Mouse (Mus musculus): Measurements from ENCODE around the gene A830031A19Rik.
A peak's percentile ranks its signal among the peaks of the same experiment; 100 is the strongest.

Gene A830031A19Rik

DNA sequence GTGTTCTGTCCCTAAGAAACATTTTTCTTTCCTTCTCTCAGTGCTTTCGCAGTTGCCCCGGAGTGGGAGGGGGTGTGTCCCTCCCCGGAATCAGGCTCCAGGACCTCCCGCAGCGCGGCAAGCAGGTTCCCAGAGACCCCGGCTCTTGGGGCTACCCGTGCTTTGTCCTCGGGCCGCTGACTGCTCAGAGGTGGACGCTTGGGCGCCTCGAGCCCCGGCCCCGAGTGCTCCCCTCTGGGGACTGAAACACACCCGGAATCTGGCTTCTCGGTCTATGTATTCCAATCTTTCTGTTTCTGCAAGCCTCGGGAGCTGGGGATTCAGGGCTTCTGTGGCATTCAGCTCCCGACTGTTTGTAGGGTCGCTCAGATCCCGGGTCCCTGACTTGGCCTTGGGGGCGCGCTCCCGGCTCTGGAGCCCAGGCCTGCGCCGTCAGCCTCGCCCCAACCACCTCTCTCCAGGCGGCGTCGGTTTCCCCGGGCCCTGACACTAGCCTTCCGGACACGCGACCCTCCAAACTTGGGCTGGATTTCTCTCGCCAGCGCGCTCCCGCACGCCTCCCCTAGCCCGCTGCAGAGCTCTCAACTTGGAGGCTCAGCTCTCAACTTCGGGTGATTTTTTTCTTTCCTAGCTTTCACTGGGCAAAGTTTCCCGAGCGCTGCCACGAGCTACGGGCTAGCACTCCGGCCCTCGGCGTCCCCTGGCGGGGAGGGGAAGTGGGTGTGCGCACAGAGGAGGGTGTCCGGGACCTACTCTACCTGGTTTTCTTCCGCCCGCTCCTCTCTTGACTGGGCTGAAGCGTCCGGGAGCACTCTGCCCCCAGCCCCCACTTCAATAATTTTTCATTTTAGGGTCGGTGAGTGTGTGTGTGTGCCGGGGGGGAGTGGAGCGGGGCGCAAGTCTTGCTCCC is 2.2 kb upstream of the A830031A19Rik start:
- DNase-seq (ENCODE audit: low spot score in 2 of 2): peak; percentile 25 to 33

DNA sequence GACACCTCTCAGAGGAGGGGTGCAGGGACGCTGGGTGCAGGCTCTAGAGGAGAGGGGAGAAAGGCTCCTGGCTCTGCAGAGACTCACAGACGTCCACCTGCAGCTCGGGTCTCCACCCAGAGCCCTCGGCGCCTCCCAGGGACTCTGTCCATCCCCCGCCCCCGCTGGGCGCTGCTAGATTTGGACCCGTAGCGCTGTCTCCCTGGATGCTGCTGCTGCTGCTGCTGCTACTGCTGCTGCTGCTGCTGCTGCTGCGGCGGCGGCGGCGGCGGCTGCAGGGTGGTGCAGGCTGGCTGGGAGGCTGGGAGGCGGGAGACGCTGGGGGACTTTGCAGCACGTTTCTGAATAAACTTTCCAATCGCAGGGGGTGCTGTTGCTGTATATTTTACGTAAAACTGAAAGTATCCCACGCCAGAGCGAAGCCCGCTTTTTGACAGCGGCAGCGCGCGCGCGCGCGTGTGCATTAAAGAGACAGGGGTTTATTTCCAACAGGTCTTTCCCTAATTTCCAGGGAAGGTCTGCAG is 1.3 kb upstream of the A830031A19Rik start:
- peak; percentile 64 to 75 for DNase-seq (ENCODE audit: low spot score in 2 of 2)

DNA sequence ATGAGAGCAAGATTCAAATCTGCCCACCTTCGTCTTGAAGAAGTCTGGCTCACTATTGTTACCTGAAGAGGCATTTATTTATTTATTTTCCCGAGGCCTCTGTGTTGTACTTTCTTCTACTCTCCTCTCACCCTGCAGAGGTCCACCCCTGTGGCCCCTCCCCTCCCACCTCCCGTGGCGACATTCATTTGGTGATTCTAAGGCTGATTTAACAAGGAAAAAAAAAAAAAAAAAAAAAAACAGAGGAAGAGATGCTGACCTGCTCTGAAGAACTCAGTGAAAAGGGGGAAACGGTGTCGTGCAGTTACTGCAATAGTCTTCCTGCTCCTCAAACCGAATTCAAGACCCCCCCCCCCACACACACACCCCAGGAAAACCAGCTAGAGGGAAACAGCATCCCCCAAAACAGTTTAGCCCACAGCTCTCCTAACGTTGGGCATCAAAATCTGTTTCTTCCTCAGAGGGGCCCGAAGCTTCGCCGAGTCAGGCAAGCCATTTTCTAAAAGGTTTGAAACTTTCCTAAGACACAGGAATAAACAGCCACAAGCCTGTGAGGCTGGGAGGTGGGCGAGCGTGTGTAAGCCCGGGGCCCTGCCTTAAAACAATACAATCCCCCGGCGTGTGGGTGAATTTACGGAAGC is 752 bp upstream of the A830031A19Rik start:
- DNase-seq (ENCODE audit: low spot score in 2 of 2): no peak

DNA sequence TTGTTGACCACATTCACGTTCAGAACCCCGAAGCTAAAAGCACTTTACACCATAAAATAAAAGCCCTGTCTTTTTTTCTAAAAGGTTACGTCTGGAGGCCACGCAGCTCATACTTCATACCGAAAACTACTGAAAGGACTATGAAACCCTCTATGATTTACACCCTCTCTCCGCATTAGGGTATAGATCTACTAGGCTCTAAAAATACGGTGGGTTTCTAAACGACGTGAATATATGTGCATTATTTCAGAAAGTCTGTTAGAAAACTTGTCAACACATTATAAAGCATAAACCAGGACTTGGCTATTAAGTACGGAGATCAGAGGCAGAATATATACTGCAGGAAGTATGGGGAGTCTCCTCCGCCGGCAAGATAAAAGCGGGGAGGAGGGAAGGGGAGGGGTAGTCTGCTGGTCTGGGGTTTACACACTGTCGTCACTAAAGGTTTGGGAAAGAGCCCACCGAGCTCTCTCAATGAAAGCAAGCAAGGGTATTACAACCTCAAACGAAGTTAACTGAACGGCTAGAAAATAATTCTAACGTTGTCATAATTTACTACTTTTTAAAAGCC is 748 bp downstream of the A830031A19Rik start:
- DNase-seq (ENCODE audit: low spot score in 2 of 2): peak; percentile 20 to 25

DNA sequence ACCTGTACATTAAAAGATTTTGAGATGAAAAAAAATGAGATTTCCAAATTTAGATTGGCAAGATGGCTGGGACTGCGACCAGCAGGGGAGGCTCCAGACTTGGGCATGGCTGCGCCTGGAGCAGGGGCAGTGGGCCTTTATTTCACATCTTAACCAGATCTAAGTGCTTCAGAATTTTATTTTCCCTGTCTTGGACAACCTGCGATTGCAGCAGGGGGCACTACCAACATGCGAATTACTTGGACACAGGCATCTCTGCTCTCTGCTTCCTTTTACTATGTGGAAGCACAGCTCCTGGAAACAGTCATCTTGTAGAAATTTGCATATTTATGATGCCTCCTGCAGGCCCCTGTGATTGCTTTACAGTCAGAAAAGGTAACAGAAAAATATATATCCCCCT is 9.5 kb downstream of the A830031A19Rik start:
- DNase-seq (ENCODE audit: low spot score in 2 of 2): no peak

DNA sequence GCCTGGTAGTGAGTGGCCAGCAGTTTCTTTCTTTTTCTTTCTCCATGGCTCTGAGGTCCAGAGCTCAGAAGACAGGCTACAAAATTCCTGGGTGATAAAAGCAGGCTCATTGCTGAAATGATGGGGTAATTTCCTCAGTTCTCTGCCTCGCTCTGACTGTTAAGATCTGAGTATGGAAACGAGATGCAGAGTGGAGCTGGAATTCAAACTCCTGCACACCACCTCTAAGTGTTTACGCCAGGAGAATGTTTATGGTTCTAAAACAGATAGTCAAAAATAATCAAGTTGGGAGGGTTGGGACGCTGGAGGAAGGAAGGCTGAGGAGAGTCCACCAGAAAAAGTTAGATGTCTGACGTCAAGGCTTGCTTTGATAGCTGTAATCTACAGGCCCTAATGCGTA is 10.6 kb downstream of the A830031A19Rik start:
- DNase-seq (ENCODE audit: low spot score in 2 of 2): no peak

DNA sequence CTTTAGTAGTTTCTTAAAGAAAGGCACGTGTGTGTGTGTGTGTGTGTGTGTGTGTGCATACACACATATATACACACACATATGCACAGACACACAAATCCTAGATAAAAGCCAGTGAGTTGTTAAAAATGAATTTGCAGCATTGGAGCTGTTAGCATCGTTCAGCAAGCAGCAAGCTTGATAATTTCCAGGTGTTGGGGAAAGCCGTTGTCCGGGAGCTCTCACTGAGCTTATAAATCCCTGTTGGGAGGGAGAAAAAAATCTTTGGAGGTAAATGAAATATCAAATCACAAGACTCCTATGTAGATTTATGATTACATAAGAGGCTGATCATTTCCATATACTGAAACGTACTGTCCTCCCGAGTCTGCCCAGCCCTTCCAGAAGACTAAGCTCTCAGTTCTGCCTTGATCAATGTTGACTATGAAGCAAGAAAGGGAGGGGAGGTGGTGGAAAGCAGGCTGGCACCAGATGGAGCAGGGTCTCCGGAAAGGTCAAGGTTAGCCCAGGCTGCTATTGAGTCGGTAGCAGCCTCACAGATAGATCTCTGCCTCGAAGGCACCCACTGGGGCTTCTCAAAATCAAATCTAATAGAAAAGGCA is 12.3 kb downstream of the A830031A19Rik start:
- no peak for DNase-seq (ENCODE audit: low spot score in 2 of 2)

DNA sequence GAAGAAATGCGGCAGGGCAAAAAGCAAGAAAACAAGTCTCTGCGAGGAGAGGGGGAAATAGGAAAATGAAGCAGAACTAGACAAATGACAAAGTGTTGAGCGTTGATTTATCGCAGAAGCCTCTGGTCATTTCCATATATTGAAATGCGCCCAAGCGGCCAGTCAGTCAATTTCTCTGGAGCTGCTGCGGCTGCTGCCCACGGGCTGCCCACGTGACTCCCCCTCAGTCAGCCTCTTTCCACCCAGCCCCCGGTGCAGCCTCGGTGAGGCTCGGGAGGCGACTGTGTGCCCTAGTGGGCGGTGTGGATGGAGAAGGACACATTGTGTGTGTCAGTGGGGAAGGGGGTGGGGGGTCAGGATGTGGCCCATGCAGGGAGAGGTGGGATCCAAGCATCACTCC is 13.0 kb downstream of the A830031A19Rik start:
- DNase-seq (ENCODE audit: low spot score in 2 of 2): no peak

DNA sequence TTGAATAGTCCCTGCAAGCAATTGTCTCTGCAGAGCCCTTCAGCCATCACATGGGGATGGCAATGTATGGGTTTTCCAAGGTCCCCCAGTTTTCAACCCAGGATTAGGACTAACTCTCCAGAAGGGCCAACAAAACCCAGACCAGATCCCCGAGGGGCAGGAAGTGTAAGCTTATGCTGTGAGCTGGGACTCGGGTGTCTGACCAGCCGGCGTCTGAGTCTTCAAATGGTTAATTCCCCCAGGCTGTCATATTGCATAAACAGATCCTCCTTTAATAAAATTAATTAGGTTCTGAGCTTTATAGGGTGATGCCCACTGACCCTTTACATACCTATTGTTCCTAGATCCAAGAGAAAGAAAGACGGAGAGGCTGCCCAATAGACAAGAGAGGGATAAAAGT is 14.4 kb downstream of the A830031A19Rik start:
- no peak for DNase-seq (ENCODE audit: low spot score in 2 of 2)

DNA sequence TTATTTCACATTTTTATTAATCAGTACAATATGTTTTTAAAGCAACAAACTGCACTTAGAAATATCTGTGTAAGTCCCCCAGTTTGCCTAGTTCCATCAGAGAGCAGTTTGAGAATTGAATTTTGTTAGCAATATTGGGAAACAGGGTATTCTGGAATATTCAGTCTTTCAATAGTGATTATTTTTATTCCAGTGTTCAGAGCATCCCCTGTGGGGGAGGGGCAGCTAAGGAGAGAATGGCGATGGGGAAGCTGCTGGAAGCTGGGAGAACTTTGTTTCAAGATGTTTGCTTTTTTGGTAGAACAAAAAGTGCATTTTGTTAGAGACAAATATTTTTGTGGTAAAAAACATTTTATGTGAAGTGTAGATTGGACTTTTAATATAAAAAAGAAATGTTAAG is 15.7 kb downstream of the A830031A19Rik start:
- DNase-seq (ENCODE audit: low spot score in 2 of 2): no peak

DNA sequence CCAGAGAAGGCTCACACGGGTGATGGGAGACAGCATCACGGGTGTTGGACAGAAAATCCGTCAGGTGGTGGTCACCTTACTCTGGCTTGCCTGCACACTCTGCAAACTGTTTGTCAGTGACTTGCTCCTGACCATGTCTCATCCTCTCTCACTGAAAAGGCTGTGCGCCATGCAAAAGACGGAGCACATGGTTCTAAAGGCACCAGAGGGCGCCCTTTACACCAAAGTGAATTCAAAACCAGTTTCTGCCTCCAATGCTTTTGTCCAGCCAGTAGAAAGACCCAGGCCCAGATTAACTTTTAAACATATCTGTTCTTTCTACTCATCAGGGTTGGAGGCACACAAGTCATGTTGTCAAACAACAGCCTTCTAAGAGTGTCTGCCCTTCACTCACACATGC is 22.0 kb downstream of the A830031A19Rik start:
- DNase-seq (ENCODE audit: low spot score in 2 of 2): no peak

DNA sequence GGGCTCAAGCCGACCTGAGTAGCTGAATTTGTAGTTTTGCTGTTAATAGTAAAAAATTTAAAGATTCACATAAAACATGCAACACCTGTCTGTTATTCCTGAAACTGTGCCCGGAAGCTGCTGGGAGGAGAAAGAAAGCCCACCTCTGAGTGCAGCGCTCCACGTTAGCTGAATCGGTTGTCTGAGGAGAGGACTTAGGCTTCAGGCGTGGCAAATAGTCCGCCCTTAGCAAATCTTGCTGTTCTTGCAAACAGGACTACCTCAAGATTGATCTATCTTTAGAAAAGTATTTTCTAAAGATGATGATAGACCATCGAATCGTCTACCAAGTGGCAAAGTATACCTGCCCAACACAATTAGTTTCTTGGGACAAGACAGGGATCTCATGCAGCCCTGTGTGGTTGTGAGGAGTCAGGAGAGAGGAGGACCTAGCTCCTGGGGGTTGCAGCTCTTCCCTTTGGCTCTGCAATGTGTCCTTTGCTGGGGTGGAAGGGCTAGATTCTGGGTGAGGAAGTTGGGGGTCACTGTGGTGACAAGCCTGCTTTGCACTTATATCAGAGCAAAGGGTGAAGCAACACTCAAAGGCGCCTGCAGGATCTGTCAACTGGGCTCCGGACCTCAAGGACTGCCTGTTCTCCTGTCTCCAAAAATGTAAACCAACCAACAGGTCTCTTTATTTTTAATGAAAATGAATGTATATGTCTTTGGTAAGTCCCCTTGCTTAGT is 24.7 kb downstream of the A830031A19Rik start:
- no peak for DNase-seq (ENCODE audit: low spot score in 2 of 2)

DNA sequence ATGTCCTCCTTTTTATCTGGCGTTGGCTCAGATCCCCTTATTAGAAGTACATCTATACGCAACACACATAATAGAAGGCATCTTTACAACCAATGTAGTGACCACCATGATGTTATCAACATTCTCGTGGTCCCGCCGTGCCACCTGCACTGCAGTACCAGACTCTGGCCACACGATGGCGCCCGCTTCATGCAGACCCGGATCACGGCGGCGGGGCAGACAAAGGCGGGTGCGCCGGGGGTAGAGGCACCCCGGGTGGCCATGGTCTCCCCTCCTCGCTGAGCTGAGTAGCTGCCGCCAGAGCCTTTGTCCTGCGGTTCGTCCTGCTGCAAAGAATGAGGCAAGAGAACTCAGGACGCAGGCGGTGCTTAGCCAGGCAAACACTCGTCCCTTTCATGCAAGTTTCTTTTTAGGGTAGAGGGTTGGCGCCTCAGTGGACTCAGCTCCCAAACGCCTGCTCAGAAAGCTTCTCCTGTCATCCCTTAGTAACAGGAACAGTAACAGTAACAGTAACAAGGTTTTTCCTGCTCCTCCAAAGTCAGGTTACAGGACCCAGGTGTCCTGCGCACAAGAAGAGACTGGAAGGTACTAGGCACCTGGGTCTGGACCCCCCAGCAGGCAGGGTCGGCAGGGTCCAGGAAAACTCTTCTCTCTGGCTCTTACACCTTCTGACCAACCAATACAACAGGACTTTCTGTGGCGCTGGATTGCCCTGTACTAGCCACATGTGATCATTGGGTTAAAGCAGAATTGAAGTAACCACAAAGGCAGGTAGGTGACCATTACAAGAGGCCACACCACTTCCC is 25.4 kb downstream of the A830031A19Rik start:
- peak; percentile 67 to 86 for DNase-seq (ENCODE audit: low spot score in 2 of 2)

DNA sequence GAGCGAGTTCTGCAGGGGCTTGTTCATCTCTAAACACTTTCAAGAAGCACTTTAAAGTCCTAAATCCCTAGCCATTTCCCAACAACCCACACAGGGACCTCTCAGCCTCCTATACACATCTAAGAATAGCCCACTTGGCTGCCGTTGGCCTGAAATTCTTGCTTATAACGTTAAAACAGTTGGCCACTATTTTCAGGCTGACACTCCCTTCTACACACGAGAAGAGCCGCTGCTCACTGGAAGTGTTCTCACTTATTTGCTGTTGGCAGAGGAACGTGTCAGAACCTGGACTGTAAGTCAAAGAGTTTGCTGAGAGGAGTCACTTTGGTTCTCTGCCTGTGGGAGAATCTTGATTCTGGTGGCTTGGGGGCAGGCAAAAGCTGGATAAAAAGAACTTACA is 30.8 kb downstream of the A830031A19Rik start:
- no peak for DNase-seq (ENCODE audit: low spot score in 2 of 2)

DNA sequence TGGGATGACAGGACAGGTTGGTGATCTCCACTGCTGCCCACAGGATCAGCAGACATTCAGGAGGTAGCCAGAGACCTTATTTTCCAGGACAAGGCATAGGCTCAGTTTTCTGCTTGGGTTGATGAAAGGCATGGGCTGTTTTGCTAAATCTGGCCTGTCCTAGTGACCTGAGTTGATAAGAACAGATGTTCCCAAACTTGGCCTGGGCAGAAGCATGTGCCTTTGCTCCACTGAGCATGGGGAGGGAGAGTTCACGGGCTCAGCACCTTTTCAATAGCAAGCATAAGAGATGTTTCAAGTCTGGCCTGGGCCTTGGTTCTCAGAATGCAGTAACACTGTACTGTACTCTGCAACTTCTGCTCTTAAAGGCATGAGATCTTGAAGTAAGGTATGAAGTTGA is 54.1 kb downstream of the A830031A19Rik start:
- no peak for DNase-seq (ENCODE audit: low spot score in 2 of 2)

DNA sequence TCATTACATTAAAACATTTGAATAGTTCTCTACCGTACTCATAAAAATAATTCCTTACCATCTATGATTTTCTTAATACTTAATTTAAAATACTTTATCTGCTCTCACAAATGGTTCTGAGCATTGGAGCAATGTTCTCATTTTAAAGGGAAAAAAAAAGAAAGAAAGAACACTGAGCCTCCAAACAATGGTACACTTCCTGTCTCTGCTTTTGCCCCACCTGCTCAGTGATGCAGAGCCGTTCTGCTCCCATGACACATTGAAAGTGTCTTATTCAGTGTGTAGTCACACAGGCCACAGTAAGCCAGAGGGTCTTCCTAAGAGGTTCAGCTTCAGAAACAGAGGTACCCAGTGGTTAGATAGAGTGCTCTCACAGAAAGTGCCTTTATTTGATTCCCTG is 56.1 kb downstream of the A830031A19Rik start:
- DNase-seq (ENCODE audit: low spot score in 2 of 2): no peak

DNA sequence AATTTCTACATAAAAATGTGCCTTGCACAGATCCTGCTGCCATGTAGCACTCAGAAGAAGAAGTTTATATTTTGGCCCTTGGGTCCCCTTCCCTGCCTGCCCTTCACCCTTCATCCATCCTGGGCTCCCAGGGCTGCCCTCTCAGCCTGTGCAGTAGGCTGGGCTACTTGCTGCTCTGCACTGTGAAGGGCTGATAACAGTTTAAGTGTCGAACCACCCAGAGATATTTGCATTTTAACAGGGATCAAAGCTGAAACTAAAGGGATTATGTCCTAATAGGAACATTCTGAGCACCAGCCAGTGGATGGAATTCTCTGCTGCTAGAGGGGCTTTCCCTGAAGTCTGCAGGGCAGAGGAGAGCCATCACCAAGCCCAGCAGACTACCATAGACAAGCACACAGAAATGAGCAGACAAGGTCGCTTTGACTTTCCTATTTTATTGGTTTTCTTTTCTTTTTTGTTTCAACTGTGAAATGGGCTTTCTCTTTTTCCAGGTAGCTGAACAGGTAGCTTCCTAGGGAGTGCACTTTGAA is 58.1 kb downstream of the A830031A19Rik start:
- DNase-seq (ENCODE audit: low spot score in 2 of 2): no peak

DNA sequence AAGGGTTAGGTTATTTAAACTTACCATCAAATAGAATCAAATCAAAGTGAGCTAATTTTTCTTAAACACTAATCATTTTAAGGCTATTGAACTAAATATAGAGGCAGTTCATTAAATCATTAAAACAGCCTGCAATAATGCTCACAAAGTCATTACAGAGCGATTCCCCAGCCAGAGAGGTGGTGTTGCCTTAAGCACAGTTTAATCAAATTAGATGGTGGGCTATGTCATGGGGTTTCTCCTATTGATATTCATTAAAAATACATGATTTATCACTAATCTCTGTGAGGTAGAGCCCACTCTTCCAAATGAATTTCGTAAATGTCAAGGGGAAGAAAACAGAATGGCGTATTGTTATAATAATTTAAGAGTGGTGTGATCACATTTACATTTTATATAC is 58.8 kb downstream of the A830031A19Rik start:
- no peak for DNase-seq (ENCODE audit: low spot score in 2 of 2)

DNA sequence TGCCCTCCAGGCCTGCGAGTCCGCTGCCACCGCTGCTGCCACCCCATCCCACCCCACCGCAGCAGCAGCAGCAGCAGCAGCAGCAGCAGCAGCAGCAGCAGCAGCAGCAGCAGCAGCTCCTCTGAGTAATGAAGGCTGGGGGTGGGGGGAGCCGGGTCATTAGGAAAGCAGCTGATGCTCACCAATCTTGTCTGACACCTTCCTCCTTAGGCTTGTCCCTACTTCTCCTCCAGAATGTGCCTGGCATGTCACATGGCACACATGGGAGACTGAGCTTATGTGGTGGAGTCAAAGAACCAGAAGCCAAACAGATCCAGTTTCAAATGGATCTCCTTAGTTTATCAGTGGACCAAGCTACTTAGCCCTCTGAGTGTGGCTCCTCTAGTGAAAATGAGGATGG is 60.2 kb downstream of the A830031A19Rik start:
- DNase-seq (ENCODE audit: low spot score in 2 of 2): no peak

DNA sequence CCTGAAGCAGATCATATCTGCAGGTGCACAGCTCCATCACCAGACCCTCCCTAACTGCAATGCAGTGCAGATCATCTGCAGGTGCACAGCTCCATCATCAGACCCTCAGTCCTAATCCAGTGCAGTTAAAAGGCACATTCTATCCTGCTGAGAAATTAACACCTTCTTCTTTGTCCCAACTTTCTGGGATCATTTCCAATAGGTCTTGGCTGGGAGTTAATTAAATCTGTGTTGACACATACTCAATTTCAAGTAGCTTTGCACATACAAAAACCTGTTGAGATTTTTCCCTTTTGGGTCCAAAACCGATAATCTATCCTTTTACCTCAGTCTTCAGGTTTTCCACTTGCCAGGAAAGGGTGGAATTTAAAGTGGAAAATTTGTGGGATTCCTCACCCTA is 62.6 kb downstream of the A830031A19Rik start:
- no peak for DNase-seq (ENCODE audit: low spot score in 2 of 2)

Data from thymus, postnatal 10 days (tissue).